Mouse (Mus musculus): ENCODE measurements at regions not wholly inside any gene's neighbourhood (a gene's known extent, or its start where the extent isn't known, plus 50 kb on each side); places are given as distances from the start of the nearest gene placed in this dataset.

DNA sequence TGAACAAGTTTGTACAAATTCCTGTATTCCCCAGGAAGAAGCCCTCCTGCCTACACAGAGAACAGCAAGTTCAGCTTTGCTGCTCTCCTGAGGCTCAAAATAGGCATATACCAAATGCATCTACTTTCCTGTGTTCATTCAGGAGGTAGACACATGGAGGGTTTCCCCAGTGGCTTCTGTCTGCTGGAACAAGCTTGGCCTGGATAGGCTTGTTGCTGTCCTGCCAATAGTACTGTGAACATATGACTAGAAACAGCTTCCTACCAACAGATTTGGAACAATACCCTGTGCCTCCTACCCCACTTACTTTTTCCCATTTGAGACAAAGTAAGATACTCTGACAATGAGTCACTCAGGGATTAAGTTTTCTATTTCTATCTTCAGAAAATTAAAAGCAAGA, 93.8 kb upstream of the Wdpcp start:
- no peak for DNase-seq (ENCODE audit: low read depth in 1 of 2, low spot score in 2 of 2)

DNA sequence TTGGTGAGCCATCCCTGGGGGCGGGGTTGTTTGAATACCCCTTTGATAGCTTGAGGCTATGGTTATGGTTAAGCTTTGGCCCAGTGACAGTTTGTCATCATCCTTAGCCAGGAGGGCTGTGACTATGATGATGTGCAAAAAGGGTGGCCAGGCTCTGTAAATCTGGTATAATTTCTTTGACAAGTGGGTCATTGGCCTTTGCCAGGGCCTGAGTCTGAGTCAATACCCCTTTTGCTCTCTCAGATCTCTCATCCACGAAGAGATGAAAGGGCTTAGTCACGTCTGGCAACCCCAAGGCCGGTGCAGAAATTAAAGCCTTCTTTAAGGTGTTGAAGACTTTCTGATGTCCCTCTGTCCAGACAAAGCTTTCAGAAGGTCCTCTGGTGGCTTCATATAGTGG, 99.7 kb upstream of the Ugp2 start:
- no peak for DNase-seq (ENCODE audit: low read depth in 1 of 2, low spot score in 2 of 2)

DNA sequence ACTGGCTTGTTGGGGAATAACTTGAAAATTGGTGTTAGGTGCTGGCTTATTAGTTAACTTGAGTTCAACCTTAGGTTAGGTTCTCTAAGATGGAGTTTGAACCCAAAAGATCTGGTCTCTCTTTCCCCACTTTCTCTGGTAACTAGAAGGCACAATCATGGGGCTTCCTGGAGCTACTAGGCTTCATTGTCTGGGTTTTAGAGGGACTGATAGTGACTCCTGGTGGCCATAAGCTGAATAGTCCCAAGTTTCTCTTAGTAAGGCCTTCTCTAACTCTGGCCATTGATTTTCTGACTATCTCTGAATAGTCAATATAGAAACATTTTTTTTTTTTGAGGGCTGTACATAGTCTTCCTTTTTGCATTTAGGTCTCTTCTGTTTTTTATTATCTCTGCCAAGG, 97.5 kb upstream of the Ugp2 start:
- DNase-seq (ENCODE audit: low read depth in 1 of 2, low spot score in 2 of 2) = no peak

DNA sequence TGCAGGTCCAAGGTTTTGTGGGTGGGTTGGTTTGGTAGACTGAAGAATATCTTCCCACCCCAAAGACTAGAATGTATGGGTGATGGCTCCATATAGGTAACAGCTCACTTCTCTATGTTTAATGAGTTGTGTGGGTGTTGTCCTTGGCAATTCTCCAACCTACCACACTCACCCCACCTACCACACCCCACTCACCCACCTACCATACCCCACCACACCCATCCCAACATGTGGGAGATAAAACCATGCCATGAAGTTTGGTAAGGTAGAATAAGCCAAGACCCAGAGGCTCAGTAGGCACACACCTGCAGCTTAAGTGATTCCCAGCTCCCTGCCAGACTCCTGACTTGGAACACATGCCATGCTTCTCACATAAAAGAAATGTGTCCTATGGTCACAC, 89.0 kb upstream of the Ugp2 start:
- no peak for DNase-seq (ENCODE audit: low read depth in 1 of 2, low spot score in 2 of 2)

DNA sequence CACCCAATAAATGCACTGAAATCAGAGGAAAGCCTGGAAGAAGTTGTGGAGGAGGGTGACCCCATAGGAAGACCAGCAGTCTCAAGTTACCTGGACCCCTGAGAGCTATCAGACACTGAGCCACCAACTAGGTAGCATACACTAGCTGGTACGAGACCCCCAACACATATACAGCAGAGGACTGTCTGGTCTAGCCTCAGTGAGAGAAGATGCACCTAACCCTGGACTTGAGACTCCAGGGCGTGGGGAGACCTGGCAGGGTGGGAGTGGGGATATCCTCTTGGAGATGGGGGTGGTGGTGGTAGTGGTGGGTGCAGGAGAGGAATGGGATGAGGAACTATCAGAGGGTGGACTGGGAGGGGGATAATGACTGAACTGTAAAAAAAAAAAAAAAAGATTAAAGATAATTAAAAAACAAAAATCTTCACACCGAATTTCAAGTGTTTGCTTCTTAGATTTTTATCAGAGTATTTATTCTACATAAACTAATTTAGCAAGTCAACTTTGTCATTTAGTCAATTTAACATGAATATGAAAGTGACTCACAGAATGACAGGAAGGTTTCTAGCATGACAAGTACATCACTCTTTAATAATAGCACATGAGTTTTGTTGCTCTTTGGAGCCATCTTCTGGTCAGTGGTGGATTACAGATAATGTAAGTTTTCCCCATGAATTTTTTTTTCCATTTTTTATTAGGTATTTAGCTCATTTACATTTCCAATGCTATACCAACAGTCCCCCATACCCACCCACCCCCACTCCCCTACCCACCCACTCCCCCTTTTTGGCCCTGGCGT, 82.5 kb upstream of the Ugp2 start:
- no peak for DNase-seq (ENCODE audit: low read depth in 1 of 2, low spot score in 2 of 2)

DNA sequence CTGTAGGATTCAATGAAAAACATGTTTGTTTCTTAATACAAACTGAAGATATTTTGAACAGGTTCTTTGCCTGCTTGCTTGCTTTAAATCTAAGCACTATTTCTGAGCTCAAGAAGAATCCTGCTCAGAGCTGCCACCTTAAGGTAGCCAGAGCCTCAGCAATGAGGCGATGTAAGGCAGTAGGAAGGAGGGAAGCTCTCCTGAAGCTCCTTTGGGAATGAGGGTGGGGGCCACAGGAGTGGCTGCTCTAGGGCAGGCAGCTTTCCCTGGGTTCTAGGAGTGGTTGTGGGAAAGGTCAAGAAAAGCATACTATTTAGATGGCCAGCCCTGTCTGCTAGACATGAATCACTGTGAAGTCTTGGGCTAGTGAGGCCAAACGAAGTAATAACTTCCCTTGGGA, 62.7 kb upstream of the Ugp2 start:
- no peak for DNase-seq (ENCODE audit: low read depth in 1 of 2, low spot score in 2 of 2)

DNA sequence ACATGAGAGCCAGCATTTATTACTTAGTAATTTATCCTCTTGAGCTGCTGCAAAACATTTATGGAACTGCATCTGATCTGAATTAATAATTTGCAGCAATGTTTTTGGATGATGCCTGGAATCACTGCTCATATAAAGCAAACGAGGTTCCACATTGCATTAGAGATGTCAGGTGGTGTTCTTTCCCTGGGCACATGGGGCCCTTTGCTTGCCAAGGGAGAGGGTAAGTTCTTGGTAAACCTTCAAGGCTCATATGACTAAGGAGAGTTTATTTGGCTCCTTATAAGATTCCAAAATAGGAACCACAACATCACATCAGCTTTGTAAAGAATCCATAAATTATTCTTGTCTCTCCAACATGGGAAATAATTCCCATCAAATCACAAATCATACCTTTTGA, 59.0 kb upstream of the Ugp2 start:
- no peak for DNase-seq (ENCODE audit: low read depth in 1 of 2, low spot score in 2 of 2)

DNA sequence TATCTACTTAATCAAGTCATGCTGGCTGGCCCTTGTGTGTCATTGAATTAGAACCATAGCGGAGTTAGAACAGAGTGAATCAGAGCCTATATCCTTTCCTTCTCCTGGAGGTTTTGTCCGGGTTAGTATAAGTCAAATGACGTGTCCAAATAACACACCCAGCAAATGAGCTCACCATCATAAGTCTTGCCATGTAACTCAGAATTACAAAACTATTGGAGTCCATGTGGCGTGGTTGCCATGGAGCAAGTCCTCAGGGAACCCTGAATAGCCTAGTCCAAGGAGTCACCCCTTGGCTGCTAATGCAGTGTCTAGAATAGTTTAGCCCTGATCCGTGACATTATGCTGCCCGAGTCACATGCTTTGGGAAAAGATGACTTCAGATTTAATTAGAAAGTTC, 57.7 kb upstream of the Ugp2 start:
- DNase-seq (ENCODE audit: low read depth in 1 of 2, low spot score in 2 of 2) = no peak

DNA sequence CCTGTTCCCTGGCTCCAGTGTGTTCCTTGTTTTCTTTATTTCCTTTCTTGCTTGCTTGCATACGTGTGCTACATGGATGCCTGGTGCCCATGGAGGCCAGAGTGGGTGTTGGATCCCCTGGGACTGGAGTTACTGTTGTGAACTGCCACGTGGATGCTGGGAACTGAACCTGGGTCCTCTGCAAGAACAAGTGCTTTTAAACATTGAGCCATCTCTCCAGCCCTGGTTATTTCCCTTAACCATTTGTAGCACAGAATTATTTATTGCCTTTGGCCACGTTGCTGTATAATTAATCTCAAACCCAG, 57.0 kb upstream of the Ugp2 start:
- DNase-seq (ENCODE audit: low read depth in 1 of 2, low spot score in 2 of 2) = no peak

DNA sequence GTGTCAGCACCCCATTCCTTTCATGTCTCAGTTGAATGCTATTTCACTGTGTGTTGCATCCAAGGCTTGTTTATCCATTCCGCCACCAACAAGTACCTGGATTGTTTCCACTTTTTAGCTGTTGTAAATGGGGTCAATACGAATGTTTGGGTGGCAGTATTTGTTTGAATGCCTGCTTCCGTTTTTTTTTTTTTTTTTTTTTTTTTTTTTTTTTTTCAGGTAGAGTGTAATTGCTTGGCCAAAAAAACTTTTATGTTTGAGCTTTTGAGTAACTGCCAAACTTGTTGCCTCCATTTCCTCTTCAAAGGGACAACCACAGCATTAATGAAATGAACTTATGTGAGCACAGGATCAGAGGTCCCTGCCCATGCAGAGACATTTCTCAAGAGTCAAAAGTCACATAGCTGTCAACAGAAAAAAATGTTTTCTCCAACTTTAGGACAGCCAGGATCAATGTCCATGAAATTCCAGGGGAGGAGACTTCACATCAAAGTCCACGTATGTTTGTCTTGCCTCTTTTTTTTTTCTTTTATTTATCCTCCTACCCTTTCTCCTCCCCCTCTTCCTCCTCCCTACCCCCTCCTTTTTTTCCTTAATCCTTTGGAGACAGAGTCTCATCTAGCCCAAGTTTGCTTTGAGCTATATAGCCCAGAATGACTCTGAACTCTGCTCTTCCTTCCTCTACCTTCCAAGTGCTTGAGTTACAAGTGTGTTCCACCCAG, 56.5 kb upstream of the Ugp2 start:
- no peak for DNase-seq (ENCODE audit: low read depth in 1 of 2, low spot score in 2 of 2)

DNA sequence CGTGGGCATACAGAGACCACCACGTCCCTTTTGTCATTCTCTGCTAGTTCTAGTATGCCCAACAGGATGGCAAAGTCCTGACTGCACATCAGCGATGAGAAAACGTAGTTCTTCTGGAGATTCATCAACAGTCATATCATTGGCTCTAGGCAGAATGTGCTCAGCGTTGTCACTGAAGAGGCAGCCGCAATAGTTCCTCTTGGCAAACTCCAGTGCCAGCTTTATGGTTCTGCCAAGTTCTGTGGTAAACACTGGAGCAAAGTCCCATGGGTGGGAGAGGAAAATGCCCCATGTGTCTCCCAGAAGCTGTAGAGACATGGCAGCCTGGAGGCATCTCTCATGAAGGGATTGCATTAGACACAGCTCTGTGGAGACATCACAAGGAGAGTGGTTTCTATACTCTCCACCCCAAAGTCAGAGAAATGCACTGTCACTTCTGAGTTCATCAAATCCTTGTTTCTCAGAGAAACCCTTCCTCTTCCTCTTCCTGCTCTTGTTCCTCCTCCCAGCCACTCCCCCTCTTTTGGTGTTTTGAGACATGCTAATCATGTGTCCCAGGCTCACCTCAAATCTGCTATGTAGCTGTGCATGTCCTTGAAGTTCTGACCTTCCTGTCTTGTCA, 54.6 kb upstream of the Ugp2 start:
- DNase-seq (ENCODE audit: low read depth in 1 of 2, low spot score in 2 of 2) = peak; percentile 5 to 15

DNA sequence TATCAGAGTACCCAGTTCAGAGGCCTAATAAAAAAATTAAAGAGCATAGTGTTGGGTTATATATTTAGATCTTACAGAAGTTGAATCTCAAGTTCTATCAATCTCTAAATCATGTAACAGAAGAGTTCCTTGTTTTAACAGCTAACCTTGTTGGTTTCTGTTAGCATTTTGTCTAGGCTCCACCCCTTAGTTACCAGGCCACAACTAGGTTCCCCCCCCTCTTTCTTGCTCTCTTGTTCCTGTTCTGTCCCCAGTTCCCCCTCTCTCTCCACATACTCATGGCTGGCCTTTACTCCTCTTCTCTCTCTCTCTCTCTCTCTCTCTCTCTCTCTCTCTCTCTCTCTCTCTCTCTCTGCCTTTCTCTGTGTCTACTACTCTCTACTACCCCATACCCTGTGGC, 53.3 kb upstream of the Ugp2 start:
- no peak for DNase-seq (ENCODE audit: low read depth in 1 of 2, low spot score in 2 of 2)

DNA sequence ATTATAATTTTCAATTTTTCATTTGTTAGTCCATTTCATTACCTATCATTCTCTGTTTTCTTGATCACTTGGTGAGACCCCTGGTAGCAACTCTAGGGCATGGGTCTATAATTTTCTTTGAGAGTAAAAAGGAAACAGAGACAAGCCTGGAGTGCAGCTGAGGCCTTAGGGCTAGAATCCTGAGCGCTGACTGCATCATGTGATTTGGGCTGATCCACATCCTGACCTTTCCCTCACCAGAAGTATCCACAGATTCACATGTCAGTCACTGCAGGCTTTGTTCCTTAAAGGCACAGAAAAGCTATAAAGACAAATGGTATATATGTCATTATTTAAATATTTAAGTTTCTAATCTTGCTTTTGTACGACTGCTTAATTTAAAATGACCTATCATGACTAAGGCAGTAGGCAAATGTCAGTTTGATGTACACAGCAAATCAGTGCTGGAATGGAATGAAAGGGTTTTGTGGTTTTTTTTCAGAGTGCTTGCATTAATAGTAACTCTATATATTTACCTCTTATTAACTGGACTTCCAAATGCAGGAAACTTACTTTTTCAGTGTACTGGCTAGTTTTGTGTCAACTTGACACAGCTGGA, 51.4 kb upstream of the Ugp2 start:
- no peak for DNase-seq (ENCODE audit: low read depth in 1 of 2, low spot score in 2 of 2)
